Mouse (Mus musculus) lung, embryonic 16.5 days (tissue): Measurements from ENCODE around the gene Lrrc26. TPM values are rescaled to one million over a fixed set of nuclear protein-coding genes. Genes with fewer than 3 reads are reported as not detected.

ENCODE experiments used
- ATAC-seq: fragments of 200-750 bp; cut with Nextera tagmentation; 2 replicates; pipeline ENCODE4 v1.8.0; 2017; ENCODE audit warnings: low read depth, mild to moderate bottlenecking, moderate library complexity
- H3K27ac ChIP-seq: fragments of 300-500 bp; sonication (generic); 2 replicates; pipeline ENCODE4 v1.5.1; 2014; ENCODE audit warnings: mild to moderate bottlenecking, control low read depth, low read length
- H3K27me3 ChIP-seq: fragments of 300-500 bp; sonication (generic); 2 replicates; pipeline ENCODE4 v1.6.1; 2014; ENCODE audit warnings: low read depth, low read length, mixed read lengths; ENCODE audit not compliant: control insufficient read depth, insufficient read depth
- H3K36me3 ChIP-seq: fragments of 300-500 bp; sonication (generic); 2 replicates; pipeline ENCODE4 v1.6.1; 2014; ENCODE audit warnings: low read length; ENCODE audit not compliant: control insufficient read depth, insufficient read depth
- H3K4me1 ChIP-seq: fragments of 300-500 bp; sonication (generic); replicated peaks from 2 replicates; pipeline ENCODE4 v1.6.1; 2014; ENCODE audit warnings: low read length, mixed read lengths; ENCODE audit not compliant: control insufficient read depth, insufficient read depth
- H3K4me2 ChIP-seq: fragments of 300-500 bp; sonication (generic); 2 replicates; pipeline ENCODE4 v1.6.1; 2014; ENCODE audit warnings: low read depth, low read length, control low read depth
- H3K4me3 ChIP-seq: fragments of 300-500 bp; sonication (generic); 2 replicates; pipeline ENCODE4 v1.5.1; 2014; ENCODE audit warnings: mild to moderate bottlenecking, low read length, control low read depth
- H3K9ac ChIP-seq: fragments of 300-500 bp; sonication (generic); 2 replicates; pipeline ENCODE4 v1.6.1; 2014; ENCODE audit warnings: low read length, control low read depth
- H3K9me3 ChIP-seq: fragments of 300-500 bp; sonication (generic); 2 replicates; pipeline ENCODE4 v1.6.1; 2016; ENCODE audit warnings: low read length; ENCODE audit not compliant: control insufficient read depth
- WGBS: fragments of 180-500 bp; shearing (Covaris S2); extraction: QIAGEN DNeasy Blood & Tissue Kit; methylation state at CpG from one replicate; pipeline ENCODE4 v1.1.7; 2014; 5-methylcytosine and 5-hydroxymethylcytosine counted together
- polyA plus RNA-seq: library from polyadenylated mRNA; unstranded; fragments of >200 nt; fragmentation: Nextera tagmentation; extraction: Ambion mirVana; gene quantifications from 2 replicates; pipeline ENCODE4 v1.2.1, GENCODE M21; 2015

Lrrc26 gene
- polyA plus RNA-seq, 1 experiment from 2014 or later, result 6.7 TPM

DNA sequence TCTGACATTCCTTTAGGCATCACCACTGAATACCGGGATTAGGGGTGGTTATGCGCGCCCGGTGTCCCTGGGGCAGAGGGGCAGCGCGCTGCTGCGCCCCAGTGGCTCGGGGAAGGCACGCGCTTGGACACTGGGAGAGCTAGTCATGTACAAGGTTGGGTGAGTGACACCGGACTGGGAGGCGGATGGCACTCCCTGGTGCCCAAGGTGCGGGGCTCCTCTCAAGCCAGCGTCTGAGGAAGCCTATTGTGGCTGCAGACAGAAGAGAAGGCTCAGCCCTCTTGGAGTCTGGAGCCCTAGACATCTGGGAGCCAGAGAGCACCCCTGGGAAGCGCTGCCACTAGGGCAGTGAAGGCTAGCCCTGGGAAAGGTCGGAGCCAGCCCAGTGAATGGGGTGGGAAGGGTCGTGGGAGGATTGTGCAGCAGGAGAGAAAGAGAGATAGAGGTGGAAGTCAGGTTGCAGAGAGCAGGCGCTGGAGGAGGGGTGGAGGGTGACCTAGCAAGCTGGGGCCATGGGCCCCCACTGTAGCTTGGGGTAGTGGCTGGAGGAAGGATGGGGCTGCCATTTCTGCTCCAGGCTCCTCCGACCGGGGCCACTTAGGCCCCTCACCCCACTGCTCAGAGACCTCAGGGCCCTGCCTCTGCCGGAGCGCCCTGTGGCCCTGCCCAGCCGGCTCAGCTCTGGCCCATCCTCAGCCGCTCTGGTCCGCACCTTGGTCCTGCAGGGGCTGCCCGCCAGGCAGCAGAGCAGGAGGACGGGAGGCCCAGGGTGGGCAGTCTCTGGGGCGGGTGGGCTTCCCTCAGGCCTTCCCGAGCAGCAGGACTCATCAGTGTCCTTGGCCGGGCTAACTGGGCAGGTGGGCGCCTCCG, 1.7 kb downstream of the Lrrc26 start:
- Histone ChIP-seq H3K9me3 (no peaks in the 10 kb centered on the region), H3K4me1 (peaks cover 24% of the 10 kb centered on the region), H3K27ac (no peak overlapping the region), H3K36me3 (no peaks in the 10 kb centered on the region), H3K4me2 (peak overlapping the region; percentile 57), H3K4me3 (peak overlapping the region; percentile 42), H3K9ac (peak overlapping the region; percentile 60), H3K27me3 (peaks cover 50% of the 10 kb centered on the region)
- ATAC-seq, result no peak
- 10% methylated on average over 32 of the region's 32 CpGs for WGBS

DNA sequence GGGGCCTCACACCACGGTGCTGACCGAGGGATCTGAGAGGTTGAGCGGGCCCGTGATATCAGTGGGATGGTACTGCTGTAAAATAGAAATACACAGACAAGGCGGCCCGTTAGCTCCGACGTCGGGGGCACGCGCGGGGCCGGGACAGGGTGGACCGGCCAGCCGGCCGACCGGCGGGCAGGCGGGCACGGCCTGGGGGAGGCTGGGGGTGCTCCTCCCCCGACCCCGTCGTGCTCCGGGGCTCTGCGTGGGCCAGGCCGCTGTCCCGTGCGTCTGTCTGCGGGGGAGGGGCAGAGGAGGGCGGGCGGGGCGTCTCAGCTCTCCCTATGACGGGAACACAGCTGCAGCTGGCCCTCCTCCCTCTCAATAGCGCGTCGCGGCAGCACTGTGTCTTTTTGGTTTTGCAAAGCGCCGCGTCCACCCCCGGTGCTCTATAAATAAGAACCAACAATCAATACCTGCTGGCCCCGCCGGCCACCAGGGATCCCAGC, 2.4 kb downstream of the Lrrc26 start:
- no peak overlapping the region for H3K27ac ChIP-seq
- H3K4me3 ChIP-seq, result peak overlapping the region; percentile 42
- no peaks in the 10 kb centered on the region for H3K9me3 ChIP-seq
- peak overlapping the region; percentile 60 for H3K9ac ChIP-seq
- peak; percentile 39 for ATAC-seq
- peaks cover 18% of the 10 kb centered on the region for H3K4me1 ChIP-seq
- WGBS, result 7% methylated on average over 37 of the region's 43 CpGs
- peak overlapping the region; percentile 57 for H3K4me2 ChIP-seq
- H3K27me3 ChIP-seq, result peaks cover 50% of the 10 kb centered on the region
- H3K36me3 ChIP-seq, result no peaks in the 10 kb centered on the region

DNA sequence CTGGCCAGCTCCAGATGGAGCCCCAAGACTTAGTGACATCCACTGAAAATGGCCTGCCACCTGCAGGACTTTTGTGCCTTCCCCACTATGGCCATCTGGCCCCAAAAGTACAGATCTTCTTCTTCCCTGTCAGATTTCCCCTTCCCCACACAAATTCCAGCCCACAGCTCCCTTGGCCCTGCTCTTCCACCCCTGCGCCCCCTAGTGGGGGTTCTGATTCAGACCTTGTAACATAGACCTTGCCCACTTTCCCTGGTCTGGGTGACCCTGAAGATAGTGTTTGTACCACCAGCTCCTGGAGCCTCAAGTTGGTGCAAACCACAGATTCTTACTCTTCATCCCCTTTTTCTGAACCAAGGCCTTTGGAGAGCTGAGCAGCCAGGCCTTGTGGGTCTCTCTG, 3.1 kb downstream of the Lrrc26 start:
- peaks cover 50% of the 10 kb centered on the region for H3K27me3 ChIP-seq
- H3K9me3 ChIP-seq, result no peaks in the 10 kb centered on the region
- WGBS, result 0% methylated on average over 1 of the region's 1 CpGs
- H3K4me2 ChIP-seq, result no peak overlapping the region
- no peak overlapping the region for H3K4me3 ChIP-seq
- H3K4me1 ChIP-seq, result peaks cover 15% of the 10 kb centered on the region; the same call in 1 of the 2 replicates
- H3K9ac ChIP-seq, result no peak overlapping the region
- no peaks in the 10 kb centered on the region for H3K36me3 ChIP-seq
- no peak overlapping the region for H3K27ac ChIP-seq
- 0 out of 2 replicates have a peak, but pooled peaks have one; percentile 15 for ATAC-seq

GRCm38 (mm10) chr2:25293706-25294105, 4.0 kb downstream of the Lrrc26 start:
- WGBS, result 65% methylated on average over 9 of the region's 9 CpGs

DNA sequence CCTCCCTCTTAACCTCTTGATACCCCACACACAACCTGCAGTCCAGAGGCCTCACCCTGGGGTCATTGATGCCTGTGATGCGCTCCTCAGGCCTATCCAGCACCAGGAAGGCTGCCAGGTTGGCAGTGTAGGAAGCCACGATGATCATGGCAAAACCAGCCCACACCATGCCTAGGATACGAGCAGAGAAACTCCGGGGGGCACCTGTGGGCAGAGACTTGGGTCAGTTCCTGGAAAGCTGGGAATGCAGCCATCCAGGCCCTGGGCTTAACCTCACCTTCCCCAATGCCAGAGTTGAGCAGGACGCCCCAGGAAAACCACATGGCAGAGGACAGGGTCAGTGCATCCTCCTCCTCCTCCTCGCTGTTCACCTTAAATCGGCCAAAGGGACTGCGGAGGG, 7.4 kb downstream of the Lrrc26 start:
- H3K4me1 ChIP-seq, result peaks cover 6% of the 10 kb centered on the region; the same call in 1 of the 2 replicates
- no peak for ATAC-seq
- H3K9me3 ChIP-seq, result no peaks in the 10 kb centered on the region
- WGBS, result 77% methylated on average over 8 of the region's 8 CpGs
- no peak overlapping the region for H3K9ac ChIP-seq
- peaks cover 14% of the 10 kb centered on the region for H3K27me3 ChIP-seq
- H3K4me3 ChIP-seq, result no peak overlapping the region
- no peak overlapping the region for H3K4me2 ChIP-seq
- H3K27ac ChIP-seq, result no peak overlapping the region
- H3K36me3 ChIP-seq, result no peaks in the 10 kb centered on the region

More at GRCm38 (mm10) chr2:25293706-25294105, 4.0 kb downstream of the Lrrc26 start:
- H3K27ac ChIP-seq, result no peak overlapping the region
- no peaks in the 10 kb centered on the region for H3K9me3 ChIP-seq
- H3K4me3 ChIP-seq, result no peak overlapping the region
- no peaks in the 10 kb centered on the region for H3K36me3 ChIP-seq
- H3K4me1 ChIP-seq, result peaks cover 15% of the 10 kb centered on the region; the same call in 1 of the 2 replicates
- H3K4me2 ChIP-seq, result no peak overlapping the region
- H3K27me3 ChIP-seq, result peaks cover 47% of the 10 kb centered on the region
- H3K9ac ChIP-seq, result no peak overlapping the region
- ATAC-seq, result no peak

GRCm38 (mm10) chr2:25298046-25298445, 8.3 kb downstream of the Lrrc26 start:
- peaks cover 6% of the 10 kb centered on the region; the same call in 1 of the 2 replicates for H3K27me3 ChIP-seq
- ATAC-seq, result no peak
- no peak overlapping the region for H3K4me2 ChIP-seq
- no peaks in the 10 kb centered on the region for H3K4me1 ChIP-seq
- no peak overlapping the region for H3K9ac ChIP-seq
- H3K4me3 ChIP-seq, result no peak overlapping the region
- H3K9me3 ChIP-seq, result no peaks in the 10 kb centered on the region
- WGBS, result 71% methylated on average over 10 of the region's 10 CpGs
- H3K27ac ChIP-seq, result no peak overlapping the region
- H3K36me3 ChIP-seq, result no peaks in the 10 kb centered on the region

GRCm38 (mm10) chr2:25303452-25303851, 13.7 kb downstream of the Lrrc26 start:
- Histone ChIP-seq H3K9me3 (no peaks in the 10 kb centered on the region), H3K9ac (no peak overlapping the region), H3K36me3 (no peaks in the 10 kb centered on the region), H3K4me3 (no peak overlapping the region), H3K27me3 (peaks cover 11% of the 10 kb centered on the region; the same call in 1 of the 2 replicates), H3K4me1 (peaks cover 3% of the 10 kb centered on the region; the same call in 1 of the 2 replicates), H3K4me2 (no peak overlapping the region), H3K27ac (no peak overlapping the region)
- WGBS, result 53% methylated on average over 3 of the region's 3 CpGs
- ATAC-seq, result no peak

- Histone ChIP-seq H3K4me2 (no peak overlapping the region), H3K36me3 (no peaks in the 10 kb centered on the region), H3K4me3 (no peak overlapping the region; the same call in 1 of the 2 replicates), H3K27me3 (peaks cover 11% of the 10 kb centered on the region; the same call in 1 of the 2 replicates), H3K9me3 (no peaks in the 10 kb centered on the region), H3K27ac (no peak overlapping the region), H3K9ac (no peak overlapping the region), H3K4me1 (peaks cover 3% of the 10 kb centered on the region; the same call in 1 of the 2 replicates)
- 66% methylated on average over 7 of the region's 7 CpGs for WGBS
- no peak for ATAC-seq
Measured at GRCm38 (mm10) chr2:25303931-25304656, 14.4 kb downstream of the Lrrc26 start.
